Mouse (Mus musculus): ENCODE data around the gene Ntrk1.

Ntrk1 gene

DNA sequence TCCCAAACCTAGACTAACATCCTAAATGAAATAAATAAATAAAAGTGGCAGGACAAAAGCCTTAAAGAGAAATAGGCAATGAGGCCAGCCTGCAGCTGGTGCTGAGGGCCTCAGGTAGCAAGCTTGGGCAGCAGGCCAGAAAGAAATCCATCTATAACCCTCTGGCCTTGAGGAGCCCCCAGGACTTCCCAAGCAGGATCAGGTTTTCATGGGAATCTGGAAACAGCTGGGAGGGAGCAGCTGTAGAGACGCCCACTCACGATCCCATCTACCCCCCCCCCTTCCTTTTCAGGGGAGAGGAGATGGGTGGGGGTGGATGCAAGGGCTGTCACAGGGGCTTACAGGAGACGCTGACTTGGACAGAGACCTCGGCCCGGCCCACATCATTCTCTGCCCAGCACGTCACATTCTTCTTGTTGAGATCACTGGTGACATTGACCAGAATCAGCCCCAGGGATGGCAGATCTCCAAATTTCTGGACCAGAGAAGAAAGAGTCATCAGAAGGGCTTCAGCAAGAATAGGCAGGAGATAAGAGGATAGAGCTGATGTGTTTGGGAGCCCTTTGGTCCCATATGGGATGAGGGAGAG is 9.2 kb downstream of the Ntrk1 start:
- DNase-seq (ENCODE audit: low read depth), result no peak

DNA sequence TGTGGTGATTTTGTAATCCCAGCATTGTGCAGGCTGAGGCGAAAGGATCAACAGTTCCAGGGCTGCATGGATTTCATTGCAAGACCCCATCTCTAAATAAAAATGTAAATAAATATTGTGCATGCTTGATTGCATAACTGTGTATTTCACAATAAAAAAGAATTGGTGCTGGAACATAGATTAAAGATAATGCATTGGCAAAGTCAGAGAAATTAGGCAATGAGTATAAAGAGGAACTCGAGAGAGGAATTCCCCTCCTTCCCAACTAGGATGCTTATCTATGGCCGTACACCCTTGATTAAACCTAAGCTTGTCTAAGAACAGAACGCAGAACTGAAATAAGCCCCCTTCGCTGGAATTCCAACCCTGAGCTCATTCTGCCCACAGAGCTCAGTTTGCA is 9.8 kb downstream of the Ntrk1 start:
- DNase-seq (ENCODE audit: low read depth), result no peak

DNA sequence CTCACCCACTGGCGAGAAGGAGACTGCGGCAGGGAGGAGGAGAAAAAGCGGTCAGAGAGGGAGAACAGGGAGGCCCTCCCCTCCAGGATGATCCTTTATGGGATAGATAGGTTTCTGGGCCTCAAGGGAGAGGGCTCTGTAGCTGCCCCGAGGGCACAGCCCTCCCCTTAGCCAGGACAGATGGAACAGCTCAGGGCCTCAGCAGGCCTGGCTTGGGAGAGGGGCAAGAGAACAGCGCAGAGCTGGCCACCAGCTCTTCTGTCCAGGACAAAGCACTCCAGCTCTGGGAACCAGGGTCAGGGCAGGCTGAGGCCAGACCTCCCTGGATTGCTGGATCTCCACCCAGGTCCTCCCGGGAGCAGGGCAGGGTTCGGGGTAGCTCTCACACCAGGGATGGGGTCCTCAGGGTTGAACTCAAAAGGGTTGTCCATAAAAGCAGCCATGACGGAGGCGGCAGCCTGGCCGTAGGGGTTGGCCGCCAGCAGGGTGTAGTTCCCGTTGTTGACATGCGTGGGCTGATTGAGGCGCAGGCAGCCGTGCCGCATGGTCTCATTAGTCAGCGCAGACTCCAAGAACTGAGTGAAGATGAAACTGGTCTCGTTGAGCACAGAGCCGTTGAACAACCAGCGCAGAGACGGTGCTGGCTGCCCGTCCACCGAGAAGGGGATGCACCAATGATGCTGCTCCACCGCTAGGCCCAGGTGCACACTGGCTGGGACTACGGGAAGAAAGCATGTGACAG is 11.5 kb downstream of the Ntrk1 start:
- no peak for DNase-seq (ENCODE audit: low read depth)

DNA sequence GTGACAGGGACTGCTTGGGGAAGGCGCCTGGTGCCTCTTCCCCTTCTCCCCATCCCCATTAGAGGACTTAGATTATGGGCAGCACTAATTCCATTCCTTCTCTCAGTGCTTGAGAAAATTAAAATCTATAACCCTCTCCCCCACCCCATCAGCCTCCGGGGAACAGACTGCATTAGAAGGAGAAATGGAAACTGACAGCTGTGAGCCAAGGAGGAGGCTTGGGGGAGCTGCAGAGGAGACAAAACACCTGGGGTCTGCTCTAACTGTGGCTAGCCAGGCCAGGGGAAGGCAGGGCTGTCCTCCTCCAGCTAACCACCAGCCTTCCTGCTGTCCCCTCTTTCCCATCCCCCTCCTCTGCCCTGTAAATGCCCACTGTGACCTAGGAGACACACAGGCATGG is 15.9 kb downstream of the Ntrk1 start:
- DNase-seq (ENCODE audit: low read depth), result no peak

DNA sequence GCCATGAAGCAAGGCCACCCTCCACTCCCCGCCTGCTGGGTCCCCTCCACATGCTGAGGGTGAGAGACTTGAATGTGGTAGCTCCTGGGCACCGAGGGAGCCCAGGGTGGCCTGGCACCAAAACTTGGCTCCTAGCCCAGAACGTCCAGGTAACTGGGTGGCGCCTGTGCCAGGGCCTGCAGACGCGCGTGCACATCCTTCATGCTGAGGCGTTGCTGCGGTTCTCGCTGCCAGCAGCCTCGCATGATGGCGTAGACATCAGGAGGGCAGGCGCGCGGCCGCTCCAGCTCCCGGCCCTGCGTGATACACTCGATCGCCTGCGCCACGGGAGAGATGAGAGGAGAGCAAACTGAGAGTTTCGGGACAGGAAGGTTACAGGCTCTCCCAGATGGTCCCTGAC is 16.7 kb downstream of the Ntrk1 start:
- DNase-seq (ENCODE audit: low read depth), result no peak

DNA sequence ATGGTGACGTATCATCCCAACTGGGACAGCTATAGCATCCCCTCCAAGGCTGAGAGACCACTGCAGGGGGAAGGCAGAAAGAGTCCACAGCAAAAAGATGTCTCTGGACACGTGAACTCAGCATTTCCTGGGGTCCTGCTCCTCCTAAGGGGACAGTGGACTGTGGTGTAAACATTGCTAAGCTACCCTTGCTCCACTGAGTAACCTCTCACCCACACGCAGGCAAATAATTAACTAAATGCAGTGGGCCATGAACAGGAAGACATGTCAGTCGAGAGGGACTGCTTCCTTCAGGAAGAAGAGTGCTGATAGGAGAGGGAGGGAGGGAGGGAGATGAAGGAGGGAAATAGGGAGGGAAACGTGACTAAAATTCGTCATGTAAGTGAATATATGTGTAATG is 23.9 kb downstream of the Ntrk1 start:
- no peak for DNase-seq (ENCODE audit: low read depth)

DNA sequence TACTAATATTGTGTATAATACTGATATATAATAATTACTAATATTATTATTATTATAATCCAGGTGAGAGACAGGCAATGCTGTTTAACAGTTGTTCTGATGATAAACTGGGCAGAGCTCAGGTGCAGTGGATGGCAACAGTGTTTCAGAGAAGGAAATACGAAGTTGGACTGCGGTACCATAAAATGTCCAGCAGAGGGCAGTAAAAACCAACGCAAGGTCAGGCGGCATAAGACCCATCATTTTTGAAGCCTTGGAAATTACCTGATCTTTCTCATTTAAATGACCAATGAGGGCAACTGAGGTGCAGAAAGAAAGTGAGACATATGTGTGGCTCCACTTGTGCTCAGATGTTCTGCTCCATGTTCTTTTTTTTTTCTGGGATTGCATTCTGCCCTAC is 24.7 kb downstream of the Ntrk1 start:
- peak; percentile 92 for DNase-seq (ENCODE audit: low read depth)

DNA sequence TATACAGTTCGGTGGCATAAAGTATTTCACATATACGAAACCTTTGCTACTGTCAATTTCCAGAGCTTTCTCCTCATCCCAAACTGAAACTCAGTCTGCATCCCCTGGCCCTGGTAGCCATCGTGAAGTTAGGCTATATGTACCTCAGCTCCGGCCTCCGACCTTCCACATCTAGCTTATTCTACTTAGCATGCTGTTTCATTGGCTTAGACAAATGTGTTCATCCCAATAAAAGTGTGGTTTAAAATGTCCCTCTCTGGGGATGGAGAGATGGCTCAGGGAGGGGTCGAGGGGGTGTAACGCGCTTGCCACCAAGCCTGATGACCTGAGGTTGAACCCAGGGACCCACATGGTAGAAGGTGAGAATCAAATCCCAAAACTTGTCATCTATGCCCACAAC is 25.5 kb downstream of the Ntrk1 start:
- DNase-seq (ENCODE audit: low read depth), result no peak

DNA sequence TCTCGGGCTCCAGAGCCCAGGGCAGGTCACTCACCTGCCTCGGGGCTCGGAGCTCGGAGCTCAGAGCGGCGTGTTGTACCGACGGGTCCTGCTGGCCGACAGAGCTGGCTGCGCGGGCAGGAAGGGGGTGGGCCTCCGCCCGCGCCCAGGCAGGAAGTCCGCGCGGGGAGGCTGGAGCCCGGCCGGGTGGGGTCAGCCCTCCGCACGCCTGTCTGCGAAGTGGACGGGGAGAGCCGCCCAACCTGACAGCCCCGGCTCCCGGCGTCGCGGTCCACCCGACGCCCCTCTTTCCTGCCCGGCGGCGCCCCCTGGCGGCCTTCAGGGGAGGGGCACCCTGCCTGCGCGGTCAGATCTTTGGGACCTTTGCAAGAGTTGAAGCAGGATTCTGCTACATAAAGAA is 26.1 kb downstream of the Ntrk1 start:
- DNase-seq (ENCODE audit: low read depth), result peak; percentile 89

DNA sequence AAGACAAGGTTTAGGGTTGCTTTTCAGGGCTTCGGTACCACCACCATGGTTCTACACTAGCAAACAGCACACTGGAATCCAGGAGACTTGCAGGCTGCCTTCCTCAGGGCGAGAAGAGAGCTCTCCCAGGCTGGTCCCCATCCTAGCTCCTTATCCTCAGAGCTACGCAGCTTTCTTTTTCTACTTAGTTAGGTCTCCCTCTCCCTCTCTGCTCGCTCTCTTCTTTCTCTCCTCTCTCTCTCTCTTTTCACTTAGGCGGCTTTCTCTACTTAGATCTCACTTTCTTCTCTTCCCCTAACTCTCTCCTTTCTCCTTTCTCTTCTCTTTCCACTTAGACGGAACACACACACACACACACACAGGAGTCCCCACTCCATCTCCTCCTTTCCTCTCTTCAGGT is 26.5 kb downstream of the Ntrk1 start:
- DNase-seq (ENCODE audit: low read depth), result no peak

DNA sequence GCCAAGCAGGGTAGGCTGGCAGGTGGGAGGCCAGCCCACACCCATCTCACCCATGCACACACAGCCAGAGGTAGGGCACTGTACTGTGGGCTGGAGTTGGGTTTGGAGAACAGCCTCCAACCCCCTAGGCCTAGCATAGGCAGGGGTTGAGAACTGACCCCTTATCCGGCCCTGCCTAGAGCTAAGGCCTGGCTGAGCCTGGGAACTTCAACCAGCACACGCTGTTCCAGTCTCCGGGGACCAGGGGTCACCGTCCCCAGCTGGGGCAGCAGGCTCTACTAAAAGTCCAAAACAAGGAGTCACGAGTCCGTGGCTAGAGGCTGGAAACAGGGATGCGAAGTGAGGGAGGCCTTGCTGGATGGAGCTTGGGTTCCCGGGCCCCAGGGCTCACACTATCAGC is 27.2 kb downstream of the Ntrk1 start:
- peak; percentile 31 for DNase-seq (ENCODE audit: low read depth)

DNA sequence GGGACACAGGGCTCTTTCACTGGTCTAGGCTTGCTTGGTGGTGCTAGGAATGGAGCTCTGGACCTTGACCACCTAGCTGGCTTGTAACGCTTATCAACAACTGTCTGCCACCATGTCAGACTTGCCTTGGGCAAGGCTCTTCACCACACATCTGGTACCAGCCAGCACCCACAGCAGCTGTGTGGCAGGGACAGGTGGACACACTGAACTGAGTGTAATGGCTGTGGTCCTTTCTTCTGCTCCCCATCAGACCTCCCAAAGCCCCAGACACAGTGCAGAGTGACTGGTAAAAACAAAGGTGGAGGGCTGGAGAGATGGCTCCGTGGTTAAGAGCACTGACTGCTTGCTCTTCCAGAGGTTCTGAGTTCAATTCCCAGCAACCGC is 28.7 kb downstream of the Ntrk1 start:
- DNase-seq (ENCODE audit: low read depth), result no peak

DNA sequence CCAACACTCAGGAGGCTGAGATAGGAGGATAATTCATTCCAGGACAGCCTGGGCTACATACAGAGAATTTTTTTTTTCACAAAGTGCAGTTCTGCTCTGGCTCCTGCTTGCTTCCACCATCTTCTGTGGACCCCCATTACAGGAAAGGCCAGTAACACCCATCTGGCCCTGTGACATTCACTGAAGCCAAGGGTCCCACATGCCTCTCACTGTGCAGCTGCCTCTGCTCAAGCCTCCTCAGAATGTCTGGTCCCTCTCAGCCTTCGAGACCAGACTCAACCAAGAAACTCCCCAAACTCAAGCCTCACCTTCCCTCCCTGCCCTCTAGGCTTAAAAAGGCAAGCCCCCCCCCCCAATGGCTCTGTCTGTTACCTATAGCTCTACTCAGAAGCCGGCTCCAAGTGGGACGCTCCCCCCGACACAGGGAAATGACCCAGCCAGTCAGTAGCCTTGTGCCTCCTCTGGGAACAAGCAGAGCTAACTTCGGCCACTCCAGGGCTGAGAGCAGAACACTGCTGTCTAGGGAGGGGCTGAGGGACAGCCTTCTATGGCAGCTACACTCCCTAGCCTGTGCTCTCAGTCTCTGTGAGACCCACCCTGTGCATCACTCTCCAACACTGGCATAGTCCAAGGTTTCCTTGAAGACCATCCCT is 29.2 kb downstream of the Ntrk1 start:
- DNase-seq (ENCODE audit: low read depth), result peak; percentile 36

DNA sequence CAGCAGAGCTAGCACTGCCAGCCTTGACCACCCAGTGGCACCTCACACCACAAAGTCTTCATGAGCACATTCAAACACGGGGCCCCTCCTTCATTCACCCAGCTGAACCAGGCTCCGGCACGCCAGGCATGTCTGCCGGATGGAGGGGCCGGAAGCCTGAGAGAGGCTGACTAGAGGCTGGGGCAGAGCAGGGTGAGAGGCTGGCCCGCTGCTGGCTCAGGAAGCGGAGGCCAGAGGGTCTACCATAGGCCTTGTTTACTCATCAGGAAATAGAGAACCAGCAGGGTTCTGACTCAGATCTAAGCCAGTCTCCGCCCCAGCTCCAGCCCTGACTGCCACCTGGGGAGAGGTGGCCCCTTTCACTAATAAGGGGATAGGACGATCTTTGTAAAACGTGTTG is 29.9 kb downstream of the Ntrk1 start:
- peak; percentile 88 for DNase-seq (ENCODE audit: low read depth)

DNA sequence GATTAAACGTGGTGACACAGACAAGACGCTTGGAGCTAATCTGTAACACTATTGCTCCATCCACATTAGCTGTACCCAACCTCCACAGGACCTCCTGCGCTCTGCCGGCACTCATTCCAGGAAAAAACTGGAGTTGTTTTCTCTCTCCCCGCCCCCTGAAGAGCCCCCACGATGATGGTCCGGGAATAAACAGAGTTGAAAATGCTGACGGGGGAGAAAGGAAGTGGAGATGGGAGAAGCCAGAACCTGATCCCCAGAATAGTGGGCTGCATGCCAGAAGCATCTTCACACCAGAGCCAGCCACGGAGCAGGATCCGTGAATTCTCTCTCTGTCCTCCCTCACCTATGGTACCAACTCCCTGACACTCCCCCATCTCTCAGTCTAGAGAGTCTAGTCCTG is 30.5 kb downstream of the Ntrk1 start:
- no peak for DNase-seq (ENCODE audit: low read depth)

DNA sequence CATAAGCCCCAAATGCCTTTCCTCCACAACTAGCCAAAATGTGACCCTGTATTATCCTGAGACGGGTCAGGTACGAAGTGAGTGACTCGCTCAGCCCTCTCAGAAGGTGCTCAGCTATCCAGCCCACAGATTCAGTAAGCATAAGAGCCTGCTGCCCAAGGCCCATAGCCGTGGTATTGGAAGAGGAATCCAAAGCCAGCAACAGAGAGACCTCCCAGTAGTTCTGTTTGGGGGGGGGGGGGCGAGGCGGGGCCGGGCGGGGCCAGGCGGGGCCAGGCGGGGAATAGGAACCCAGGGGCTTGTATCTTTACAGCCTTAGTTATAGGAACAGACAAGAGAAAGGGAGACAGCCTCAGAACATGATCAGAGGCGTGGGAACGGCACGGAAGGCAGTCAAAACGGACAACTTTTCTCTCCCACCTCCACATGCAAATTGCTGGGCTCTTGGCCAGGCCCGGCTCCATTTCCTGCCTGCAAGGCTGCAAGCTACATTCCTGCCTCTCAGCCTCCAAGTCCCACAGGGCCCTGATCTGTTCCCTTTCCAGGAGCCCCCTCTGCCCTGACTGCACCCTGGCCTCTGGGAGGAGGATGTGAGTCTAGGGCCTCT is 31.2 kb downstream of the Ntrk1 start:
- peak; percentile 54 for DNase-seq (ENCODE audit: low read depth)

DNA sequence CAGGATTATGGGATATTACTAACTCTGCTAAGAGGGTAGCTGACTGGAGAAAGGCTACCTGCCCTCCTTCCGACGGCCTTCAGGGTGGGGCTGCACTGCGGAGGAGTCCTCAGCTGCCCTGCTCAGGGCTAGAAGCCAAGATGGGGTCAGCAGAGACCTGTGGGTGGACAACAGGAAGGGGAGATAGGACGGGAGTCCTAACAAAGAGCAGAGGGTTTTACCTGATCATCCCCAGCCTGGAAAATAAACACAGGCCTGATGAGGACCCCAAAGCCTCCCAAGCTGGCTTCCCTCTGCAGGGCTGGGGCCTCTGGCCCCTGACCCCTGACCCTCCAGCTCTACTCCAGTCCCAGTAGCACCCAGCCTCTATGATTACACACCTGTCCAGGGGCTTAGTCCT is 31.8 kb downstream of the Ntrk1 start:
- DNase-seq (ENCODE audit: low read depth), result no peak

DNA sequence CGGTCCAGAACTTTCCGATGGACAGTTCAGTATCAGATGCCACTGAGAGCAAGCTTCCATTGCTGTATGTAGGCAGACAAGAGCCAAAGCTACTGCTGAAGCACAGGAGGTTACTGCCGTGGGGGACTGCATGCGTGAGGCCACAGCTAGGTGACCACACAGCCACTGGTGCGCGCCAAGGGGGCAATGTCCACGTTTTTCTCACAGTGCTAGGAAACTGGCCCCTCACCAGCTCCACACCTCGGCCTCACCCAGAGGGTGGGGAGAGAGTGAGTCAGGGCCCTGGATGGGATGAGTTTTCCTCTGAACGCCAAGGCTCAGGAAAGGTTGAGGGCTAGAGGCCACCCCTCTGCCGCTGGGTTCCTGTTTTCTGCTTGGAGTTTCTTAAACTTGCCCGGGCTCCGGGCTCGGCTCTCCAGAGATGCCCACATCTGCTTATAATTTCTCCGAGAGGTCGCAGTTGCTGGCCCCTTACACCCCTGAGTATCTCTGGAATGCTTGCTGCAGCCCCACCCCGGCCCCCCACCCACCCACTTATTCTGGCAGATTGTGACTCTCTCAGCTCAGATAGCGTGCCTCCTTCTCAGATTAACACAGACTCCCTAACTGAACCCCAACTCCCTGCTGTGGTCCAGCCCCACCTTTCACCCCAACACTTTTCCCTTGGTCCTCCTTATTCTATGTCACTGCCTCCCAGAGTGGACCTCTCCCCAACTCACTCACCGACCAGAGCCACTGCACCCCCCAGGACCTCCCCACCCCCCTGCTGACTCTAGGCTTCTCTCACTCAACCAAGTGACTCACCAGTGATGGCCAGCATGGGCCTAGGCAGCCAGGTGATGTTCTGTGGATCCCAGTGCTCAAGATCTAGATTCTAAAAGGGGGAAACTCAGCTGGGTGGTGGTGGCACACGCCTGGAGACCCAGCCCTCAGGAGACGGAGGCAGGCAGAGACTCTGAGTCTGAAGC is 33.3 kb downstream of the Ntrk1 start:
- DNase-seq (ENCODE audit: low read depth), result no peak

DNA sequence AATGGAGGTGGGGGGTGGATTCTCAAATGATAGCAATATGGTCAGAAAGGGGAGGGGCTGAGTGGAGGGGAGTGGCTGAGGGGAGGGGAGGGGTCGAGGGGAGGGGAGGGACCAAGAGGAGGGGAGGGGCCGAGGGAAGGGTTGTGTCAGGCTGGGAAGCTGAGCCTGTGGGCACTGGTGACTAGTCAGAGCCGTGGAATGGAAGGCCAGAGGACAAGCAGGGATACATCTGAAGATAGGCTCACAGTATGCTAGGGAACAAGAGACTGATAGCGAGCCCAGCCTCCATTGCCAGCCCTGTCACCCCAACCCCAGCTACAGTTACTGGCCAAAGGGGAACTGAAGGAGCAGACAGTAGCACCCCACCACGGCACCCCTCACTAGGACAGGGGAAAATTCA is 36.3 kb downstream of the Ntrk1 start:
- no peak for DNase-seq (ENCODE audit: low read depth)

DNA sequence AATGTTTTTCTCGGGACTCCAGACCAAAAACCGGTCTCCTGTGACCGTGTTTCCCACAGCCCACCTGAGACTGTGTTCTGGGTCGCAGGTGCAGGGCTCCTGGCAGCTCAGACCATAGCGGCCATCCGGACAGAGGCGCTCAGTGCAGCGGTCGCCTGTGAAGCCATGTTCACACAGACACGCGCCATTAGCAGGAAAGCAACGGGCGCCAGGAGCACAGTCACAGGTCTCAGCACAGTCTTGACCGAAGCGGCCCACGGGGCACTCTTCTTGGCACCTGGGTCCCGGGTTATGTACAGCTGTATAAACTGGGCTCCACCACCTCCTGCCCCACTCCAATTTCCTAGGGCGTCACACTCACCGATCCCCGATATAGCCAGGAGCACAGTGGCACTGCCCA is 38.5 kb downstream of the Ntrk1 start:
- no peak for DNase-seq (ENCODE audit: low read depth)

DNA sequence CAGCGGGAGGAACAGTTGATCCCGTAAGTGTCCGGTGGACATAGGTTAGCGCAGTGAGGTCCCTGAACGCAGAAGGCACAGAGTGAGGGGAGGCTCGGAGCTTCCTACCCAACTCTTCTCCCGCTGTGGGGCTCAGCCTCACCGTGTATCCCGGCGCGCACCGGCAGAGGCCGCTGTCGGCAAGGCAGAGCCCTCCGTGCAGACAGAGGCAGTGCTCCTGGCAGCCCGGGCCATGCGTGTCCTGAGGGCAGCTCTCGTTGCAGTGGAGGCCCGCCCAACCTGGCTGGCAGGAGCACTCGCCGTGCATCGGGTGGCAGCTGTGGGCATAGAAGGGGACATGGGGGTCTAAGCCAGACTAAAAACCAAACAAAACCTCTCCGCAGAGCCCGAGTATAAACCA is 39.0 kb downstream of the Ntrk1 start:
- DNase-seq (ENCODE audit: low read depth), result peak; percentile 76

DNA sequence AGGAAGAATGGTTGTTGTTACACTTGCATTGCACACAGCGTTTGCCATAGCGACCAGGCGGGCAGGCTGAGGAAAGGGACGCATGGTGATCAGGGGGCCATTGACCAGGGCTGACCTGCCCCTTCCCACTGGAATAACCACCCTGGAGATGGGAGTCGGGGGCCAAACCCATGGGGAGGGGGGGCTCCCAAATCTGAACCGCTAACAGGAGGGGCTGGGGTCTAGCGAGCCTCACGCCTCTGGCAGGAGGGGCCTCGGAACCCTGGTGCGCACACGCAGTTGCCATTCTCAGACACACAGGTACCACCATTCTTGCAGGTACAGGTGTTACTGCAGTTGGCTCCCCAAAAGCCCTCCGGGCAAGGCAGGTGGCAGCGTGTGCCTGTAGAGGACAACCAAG is 41.1 kb downstream of the Ntrk1 start:
- no peak for DNase-seq (ENCODE audit: low read depth)

Measured in induced T-regulatory cell, adult 2 months (primary cell).